Mouse (Mus musculus): ENCODE measurements around the gene Ampd3. TPM values are rescaled to one million over a fixed set of nuclear protein-coding genes. Genes with fewer than 3 reads are reported as not detected.

The Ampd3 gene
- polyA plus RNA-seq (2014; fragmentation: Illumina TruSeq; extraction: RNeasy Lipid Tissue Mini Kit (QIAGEN cat#74804); ENCODE audit: low read depth, low replicate concordance) = 15.9 TPM

GRCm38 (mm10) chr7:110768001-110768400 is at the start of gene Ampd3:
TSS of gene Ampd3 (plus strand) at chr7:110768206.

GRCm38 (mm10) chr7:110843916-110844874 is 76.2 kb downstream of the Ampd3 start, which contains the start of gene Rnf141:
TSS of gene Rnf141 (minus strand) at chr7:110844457.

Other genes starting within 250 kb of the Ampd3 start
- gene Sbf2, start 153.3 kb upstream of the Ampd3 start, polyA plus RNA-seq (2014; fragmentation: Illumina TruSeq; extraction: RNeasy Lipid Tissue Mini Kit (QIAGEN cat#74804); ENCODE audit: low read depth, low replicate concordance) = 125 TPM
- 8.4 TPM for gene Adm, start 140.5 kb upstream of the Ampd3 start, polyA plus RNA-seq (2014; fragmentation: Illumina TruSeq; extraction: RNeasy Lipid Tissue Mini Kit (QIAGEN cat#74804); ENCODE audit: low read depth, low replicate concordance)
- 148 TPM for gene Rnf141, start 76.3 kb downstream of the Ampd3 start, polyA plus RNA-seq (2014; fragmentation: Illumina TruSeq; extraction: RNeasy Lipid Tissue Mini Kit (QIAGEN cat#74804); ENCODE audit: low read depth, low replicate concordance)
- 9.7 TPM for gene Lyve1, start 95.0 kb downstream of the Ampd3 start, polyA plus RNA-seq (2014; fragmentation: Illumina TruSeq; extraction: RNeasy Lipid Tissue Mini Kit (QIAGEN cat#74804); ENCODE audit: low read depth, low replicate concordance)
- 7.9 TPM for gene Mrvi1, start 214.3 kb downstream of the Ampd3 start, polyA plus RNA-seq (2014; fragmentation: Illumina TruSeq; extraction: RNeasy Lipid Tissue Mini Kit (QIAGEN cat#74804); ENCODE audit: low read depth, low replicate concordance)

All from adrenal gland, adult 10 weeks (tissue).